Mouse (Mus musculus) embryo, embryonic 11.5 days (tissue): Measurements from ENCODE around the gene Fam49a.

Source experiments
- DNase-seq: peaks from one replicate; pipeline ENCODE4 v3.0.0-alpha.2; 2012; ENCODE audit warnings: low read depth, low spot score

The Fam49a gene

GRCm38 (mm10) chr12:12266552-12266951 is 4.6 kb downstream of the Fam49a start:
- no peak for DNase-seq

GRCm38 (mm10) chr12:12270495-12270894 is 8.6 kb downstream of the Fam49a start:
- no peak for DNase-seq

- no peak for DNase-seq
These were observed 12.2 kb downstream of the Fam49a start for GRCm38 (mm10) chr12:12274115-12274514.

GRCm38 (mm10) chr12:12275124-12275779 is 13.3 kb downstream of the Fam49a start:
- DNase-seq, result no peak

GRCm38 (mm10) chr12:12277741-12278463 is 16.0 kb downstream of the Fam49a start:
- no peak for DNase-seq

GRCm38 (mm10) chr12:12278464-12278872 is 16.5 kb downstream of the Fam49a start:
- DNase-seq, result no peak

DNA sequence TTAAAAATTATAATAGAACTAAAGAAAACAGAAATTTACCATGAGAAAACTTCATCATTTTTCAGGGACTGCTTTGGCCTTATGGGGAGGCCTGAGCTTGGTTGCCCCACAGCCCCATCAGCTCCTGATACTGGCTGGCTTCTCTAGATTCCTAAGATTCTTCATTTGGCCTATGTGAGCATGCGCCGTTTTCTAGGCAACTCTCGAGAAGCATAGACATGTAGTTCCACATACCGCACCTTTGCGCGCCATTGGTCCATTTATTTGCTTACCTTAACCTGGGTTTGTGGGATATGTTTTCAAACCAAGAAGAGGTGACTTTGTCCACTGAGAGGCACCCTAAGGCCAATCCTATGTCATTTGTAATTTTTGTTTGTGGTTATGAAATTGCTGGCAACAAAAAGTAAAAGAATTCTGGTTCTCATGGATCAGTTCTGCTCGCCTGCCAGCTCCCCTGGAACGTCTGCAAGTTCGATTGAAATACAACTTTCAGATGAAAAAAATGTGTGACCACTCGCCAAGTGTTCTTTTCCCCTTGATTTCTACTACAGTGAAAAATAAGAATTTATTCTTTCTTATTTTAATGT is 21.9 kb downstream of the Fam49a start:
- no peak for DNase-seq

DNA sequence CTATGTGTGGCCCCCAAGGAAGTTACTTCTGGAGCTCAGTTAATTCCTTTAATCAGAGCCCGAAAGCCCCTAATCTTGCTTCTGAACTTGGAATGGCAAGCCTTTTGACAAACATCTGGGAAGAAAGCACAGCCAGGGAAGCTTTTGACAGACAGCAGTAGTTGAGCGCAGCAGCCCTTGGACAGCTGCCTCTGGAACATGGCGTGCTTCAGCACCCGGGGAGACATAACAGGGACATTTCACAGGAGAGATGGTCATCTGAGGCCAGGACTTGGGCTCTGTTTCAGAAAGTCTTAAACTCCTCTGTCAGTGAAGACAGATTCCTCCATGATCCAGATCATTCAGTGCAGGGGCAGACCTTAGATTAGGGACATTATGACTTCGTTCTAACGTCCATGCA is 22.6 kb downstream of the Fam49a start:
- DNase-seq, result no peak

DNA sequence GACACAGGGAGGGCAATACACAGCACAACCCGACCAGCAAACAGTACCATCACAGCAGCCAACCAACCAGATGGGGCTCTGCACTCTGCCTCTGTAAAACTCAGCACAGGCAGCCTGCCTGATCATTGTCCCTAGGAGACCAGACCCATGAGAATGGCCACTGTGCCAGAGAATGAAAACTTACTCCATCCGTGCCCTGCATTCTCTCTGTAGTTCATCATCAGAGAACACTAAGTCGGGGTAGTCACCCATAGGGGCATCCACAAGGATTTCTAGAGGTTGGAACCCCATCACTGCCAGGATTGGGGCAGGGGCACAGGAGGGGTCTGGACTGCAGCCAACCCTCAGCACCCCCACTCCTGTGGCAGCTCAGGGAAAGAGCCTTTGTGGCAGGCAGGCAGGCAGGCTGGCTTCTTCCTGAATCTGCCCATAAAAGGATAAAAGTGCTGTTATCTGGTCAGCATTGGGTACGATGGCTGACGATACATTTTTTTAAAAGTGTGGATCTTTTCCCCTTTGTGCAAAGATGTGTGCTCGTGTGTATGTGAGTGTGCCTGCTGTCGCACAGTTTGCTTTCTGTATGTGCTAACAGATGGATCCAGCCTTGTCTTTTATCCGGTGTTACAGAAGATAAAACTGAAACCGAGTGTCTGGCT is 25.3 kb downstream of the Fam49a start:
- DNase-seq, result no peak

DNA sequence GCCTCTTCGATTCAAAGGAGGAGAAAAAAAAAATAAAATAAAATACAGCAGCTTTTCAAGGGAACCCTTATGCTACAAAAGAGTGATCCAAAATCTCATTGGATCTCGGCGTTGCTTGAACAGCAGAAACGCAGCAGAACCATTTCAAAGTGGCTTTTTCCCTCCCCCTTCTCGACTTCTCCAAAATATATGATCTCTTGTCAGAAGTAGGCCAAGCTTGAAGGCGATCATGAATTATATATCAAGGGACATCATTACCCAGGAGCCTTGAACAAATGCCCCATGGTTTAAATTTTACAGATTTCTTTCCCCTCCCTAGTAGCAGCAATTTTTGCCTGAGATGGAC is 25.8 kb downstream of the Fam49a start:
- DNase-seq, result no peak

GRCm38 (mm10) chr12:12288586-12288985 is 26.6 kb downstream of the Fam49a start:
- DNase-seq, result no peak

DNA sequence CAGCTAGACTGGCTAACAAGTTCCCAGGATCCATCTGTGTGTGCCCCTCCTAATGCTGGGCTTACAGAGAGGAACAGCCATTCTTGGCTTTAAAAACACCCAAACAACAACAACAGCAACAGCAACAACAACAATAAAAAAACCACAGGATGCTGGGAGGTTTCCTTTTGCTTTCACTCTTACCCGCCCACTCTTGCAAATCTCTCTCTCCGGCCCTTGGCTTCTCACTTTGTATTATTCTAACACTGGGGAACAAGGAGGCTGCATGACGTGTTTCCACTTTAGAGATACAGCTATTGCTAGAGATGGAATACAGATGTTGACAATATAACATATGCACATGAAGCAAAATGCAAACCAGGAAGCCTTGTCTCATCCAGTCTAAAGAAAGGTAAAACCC is 27.7 kb downstream of the Fam49a start:
- no peak for DNase-seq

- no peak for DNase-seq
These were observed 30.2 kb downstream of the Fam49a start for GRCm38 (mm10) chr12:12292043-12292618.

- no peak for DNase-seq
These were observed 32.6 kb downstream of the Fam49a start for GRCm38 (mm10) chr12:12294380-12295171.

GRCm38 (mm10) chr12:12298451-12298850 is 36.5 kb downstream of the Fam49a start:
- no peak for DNase-seq

DNA sequence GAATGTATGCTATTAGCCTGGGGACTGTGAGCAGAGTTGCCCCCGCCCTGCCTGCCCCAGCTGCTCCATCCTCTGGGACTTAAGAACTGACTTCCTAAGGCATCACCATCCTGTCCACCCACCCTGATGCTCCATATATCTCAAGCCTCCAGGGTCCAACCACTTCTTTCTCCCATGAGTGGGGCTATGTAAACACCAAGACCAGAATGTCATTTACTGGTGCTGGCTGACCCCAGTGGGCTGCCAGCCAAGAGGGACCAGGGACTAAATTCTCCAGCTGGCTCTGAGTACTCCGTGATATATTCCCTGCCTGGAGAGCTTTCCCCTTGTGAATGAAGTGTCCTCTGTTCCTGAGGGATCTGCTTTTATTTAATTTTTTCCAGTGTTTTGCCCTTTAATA is 37.4 kb downstream of the Fam49a start:
- no peak for DNase-seq

GRCm38 (mm10) chr12:12301149-12301548 is 39.2 kb downstream of the Fam49a start:
- no peak for DNase-seq

GRCm38 (mm10) chr12:12301815-12302214 is 39.9 kb downstream of the Fam49a start:
- DNase-seq, result no peak

GRCm38 (mm10) chr12:12306214-12306613 is 44.3 kb downstream of the Fam49a start:
- DNase-seq, result no peak

- no peak for DNase-seq
These were observed 44.9 kb downstream of the Fam49a start for GRCm38 (mm10) chr12:12306814-12307213.

GRCm38 (mm10) chr12:12307245-12307644 is 45.3 kb downstream of the Fam49a start:
- DNase-seq, result no peak
